Mouse (Mus musculus) liver, postnatal 0 days (tissue): ENCODE data around the gene Mslnl.

ENCODE experiments used
- CTCF ChIP-seq: sonication (generic); IDR thresholded peaks from 2 replicates; pipeline ENCODE4 v1.5.1; 2016; ENCODE audit warnings: antibody characterized with exemption, low read depth
- EP300 ChIP-seq: IDR thresholded peaks from 2 replicates; pipeline ENCODE4 v1.6.1; 2016; ENCODE audit warnings: antibody characterized with exemption, low read depth, mild to moderate bottlenecking

GRCm38 (mm10) chr17:25786781-25787504 lies 51.1 kb downstream of the Mslnl start:
- TF ChIP-seq CTCF (no peak), EP300 (no peak)
